Mouse (Mus musculus): Measurements from ENCODE around the gene Il18. TPM values are rescaled to one million over a fixed set of nuclear protein-coding genes. Genes with fewer than 3 reads are reported as not detected.

The Il18 gene
- polyA plus RNA-seq, 1 experiment from 2014 or later = 2.4 TPM

GRCm38 (mm10) chr9:50601536-50601935, 46.9 kb downstream of the Il18 start:
- WGBS = 93% methylated on average over 6 of the region's 6 CpGs
- H3K4me1 ChIP-seq (ENCODE audit: control insufficient read depth, insufficient read depth, low read length) = peaks cover 3% of the 10 kb centered on the region; the same call in 1 of the 2 replicates
- ATAC-seq (replicated peaks; ENCODE audit: insufficient number of reproducible peaks, low FRiP score, low TSS enrichment, low read depth) (no peak), DNase-seq (ENCODE audit: low spot score) (no peak)
- H3K4me3 ChIP-seq (ENCODE audit: low read depth, low read length) = no peak overlapping the region
- H3K27me3 ChIP-seq (ENCODE audit: control insufficient read depth, insufficient read depth, low read length) = no peaks in the 10 kb centered on the region
- H3K9me3 ChIP-seq (replicated peaks; ENCODE audit: control insufficient read depth, low read length) = no peaks in the 10 kb centered on the region
- H3K36me3 ChIP-seq (replicated peaks; ENCODE audit: control insufficient read depth, insufficient read depth, low read depth, low read length) = peaks cover 7% of the 10 kb centered on the region
- no peak overlapping the region for H3K27ac ChIP-seq (replicated peaks; ENCODE audit: low read depth, low read length)
- no peak overlapping the region for H3K9ac ChIP-seq (replicated peaks; ENCODE audit: low read length)
- H3K4me2 ChIP-seq (ENCODE audit: low read depth, low read length) = no peak overlapping the region

GRCm38 (mm10) chr9:50602055-50602845, 47.6 kb downstream of the Il18 start:
- WGBS = 85% methylated on average over 7 of the region's 7 CpGs
- ATAC-seq (replicated peaks; ENCODE audit: insufficient number of reproducible peaks, low FRiP score, low TSS enrichment, low read depth) (no peak), DNase-seq (ENCODE audit: low spot score) (no peak)
- no peaks in the 10 kb centered on the region for H3K27me3 ChIP-seq (ENCODE audit: control insufficient read depth, insufficient read depth, low read length)
- no peaks in the 10 kb centered on the region for H3K9me3 ChIP-seq (replicated peaks; ENCODE audit: control insufficient read depth, low read length)
- H3K9ac ChIP-seq (replicated peaks; ENCODE audit: low read length) = 0 out of 2 replicates have a peak overlapping the region, but pooled peaks have one; percentile 2
- peak overlapping the region; percentile 87 for H3K4me3 ChIP-seq (ENCODE audit: low read depth, low read length)
- H3K36me3 ChIP-seq (replicated peaks; ENCODE audit: control insufficient read depth, insufficient read depth, low read depth, low read length) = peaks cover 3% of the 10 kb centered on the region
- H3K27ac ChIP-seq (replicated peaks; ENCODE audit: low read depth, low read length) = no peak overlapping the region
- H3K4me2 ChIP-seq (ENCODE audit: low read depth, low read length) = peak overlapping the region; percentile 60
- peaks cover 3% of the 10 kb centered on the region; the same call in 1 of the 2 replicates for H3K4me1 ChIP-seq (ENCODE audit: control insufficient read depth, insufficient read depth, low read length)

DNA sequence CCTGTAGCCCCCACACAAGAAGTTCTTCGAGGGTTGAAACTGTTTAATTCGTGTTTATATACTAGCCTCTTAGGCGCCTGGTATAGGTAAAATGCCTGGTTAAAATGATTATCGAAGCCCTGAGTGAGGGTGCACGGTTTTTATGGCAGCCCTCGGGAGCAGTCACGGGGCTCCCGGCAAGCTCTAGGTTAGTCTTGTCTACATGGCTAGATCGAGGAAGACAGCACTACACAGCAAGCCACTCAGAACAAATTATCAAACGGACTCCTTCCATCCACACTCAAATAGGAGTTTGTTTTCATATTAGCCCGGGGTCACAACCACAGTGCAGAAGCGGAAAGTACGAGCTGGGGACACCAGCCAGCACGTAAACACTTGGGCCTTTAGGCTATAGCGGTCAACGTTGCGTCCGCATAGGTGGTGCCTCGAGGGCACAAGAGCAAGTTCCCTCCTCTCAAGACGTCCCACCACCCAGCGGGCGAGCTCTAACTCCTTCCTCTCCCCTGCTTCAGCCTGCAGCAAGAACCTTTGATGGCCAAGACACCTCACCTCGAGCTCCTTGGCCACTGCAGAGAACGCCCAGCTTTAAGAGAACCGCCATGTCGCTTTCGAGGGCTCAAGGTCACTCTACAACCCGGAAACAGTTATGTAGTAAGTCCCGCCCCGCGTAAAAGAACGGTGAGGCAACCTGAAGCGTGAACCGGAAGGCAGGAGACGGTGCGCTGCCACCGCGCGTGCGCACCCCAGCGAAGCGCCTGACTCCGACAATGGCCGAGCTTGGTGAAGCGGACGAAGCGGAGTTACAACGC, 48.8 kb downstream of the Il18 start, which contains the start of the genes Sdhd and Timm8b:
Gene Sdhd, minus strand, starts transcription at position 624 of the 809 bp plus-strand sequence.
Gene Timm8b, plus strand, starts transcription at position 722 of the 809 bp plus-strand sequence.
- peak within 1 kb of the TSS; percentile 64 for H3K4me2 ChIP-seq (ENCODE audit: low read depth, low read length)
- H3K27ac ChIP-seq (replicated peaks; ENCODE audit: low read depth, low read length) = peak within 1 kb of the TSS; percentile 70
- DNase-seq (ENCODE audit: low spot score) (peak; percentile 98), ATAC-seq (replicated peaks; ENCODE audit: insufficient number of reproducible peaks, low FRiP score, low TSS enrichment, low read depth) (peak; percentile 96)
- WGBS = under 1% methylated on average over 48 of the region's 48 CpGs
- peaks cover 3% of the 10 kb centered on the region; the same call in 1 of the 2 replicates for H3K4me1 ChIP-seq (ENCODE audit: control insufficient read depth, insufficient read depth, low read length)
- H3K27me3 ChIP-seq (ENCODE audit: control insufficient read depth, insufficient read depth, low read length) = no peaks in the 10 kb centered on the region
- peak within 1 kb of the TSS; percentile 85 for H3K9ac ChIP-seq (replicated peaks; ENCODE audit: low read length)
- peak within 1 kb of the TSS; percentile 87 for H3K4me3 ChIP-seq (ENCODE audit: low read depth, low read length)
- H3K9me3 ChIP-seq (replicated peaks; ENCODE audit: control insufficient read depth, low read length) = no peaks in the 10 kb centered on the region
- H3K36me3 ChIP-seq (replicated peaks; ENCODE audit: control insufficient read depth, insufficient read depth, low read depth, low read length) = peaks cover 3% of the 10 kb centered on the region

DNA sequence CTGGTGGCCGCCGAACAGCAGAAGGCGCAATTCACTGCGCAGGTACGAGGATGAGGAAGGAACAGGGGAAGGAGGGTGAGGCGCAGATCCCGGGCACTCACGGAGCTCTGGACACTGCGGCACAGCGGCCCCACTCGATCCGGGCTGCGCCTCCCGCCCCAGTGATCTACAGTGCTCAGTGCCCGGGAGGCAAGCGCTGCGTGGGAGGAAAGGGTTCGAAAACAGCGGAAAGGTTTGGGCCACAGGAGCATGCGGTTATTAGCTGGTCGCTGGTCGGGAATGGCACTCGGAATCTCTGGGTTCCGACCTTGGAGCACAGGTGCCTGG, 49.3 kb downstream of the Il18 start:
- Histone ChIP-seq H3K27me3 (ENCODE audit: control insufficient read depth, insufficient read depth, low read length) (no peaks in the 10 kb centered on the region), H3K4me1 (ENCODE audit: control insufficient read depth, insufficient read depth, low read length) (peaks cover 3% of the 10 kb centered on the region; the same call in 1 of the 2 replicates), H3K27ac (replicated peaks; ENCODE audit: low read depth, low read length) (peak overlapping the region; percentile 70), H3K9me3 (replicated peaks; ENCODE audit: control insufficient read depth, low read length) (no peaks in the 10 kb centered on the region), H3K4me2 (ENCODE audit: low read depth, low read length) (peak overlapping the region; percentile 64), H3K36me3 (replicated peaks; ENCODE audit: control insufficient read depth, insufficient read depth, low read depth, low read length) (no peaks in the 10 kb centered on the region; the same call in none of the 2 replicates), H3K9ac (replicated peaks; ENCODE audit: low read length) (peak overlapping the region; percentile 85), H3K4me3 (ENCODE audit: low read depth, low read length) (peak overlapping the region; percentile 87)
- under 1% methylated on average over 24 of the region's 24 CpGs for WGBS
- DNase-seq (ENCODE audit: low spot score) (no peak), ATAC-seq (replicated peaks; ENCODE audit: insufficient number of reproducible peaks, low FRiP score, low TSS enrichment, low read depth) (peak; percentile 84)

GRCm38 (mm10) chr9:50604338-50604737, 49.7 kb downstream of the Il18 start:
- Histone ChIP-seq H3K36me3 (replicated peaks; ENCODE audit: control insufficient read depth, insufficient read depth, low read depth, low read length) (no peaks in the 10 kb centered on the region; the same call in none of the 2 replicates), H3K4me2 (ENCODE audit: low read depth, low read length) (peak overlapping the region; percentile 64), H3K27ac (replicated peaks; ENCODE audit: low read depth, low read length) (peak overlapping the region; percentile 70), H3K27me3 (ENCODE audit: control insufficient read depth, insufficient read depth, low read length) (no peaks in the 10 kb centered on the region), H3K9ac (replicated peaks; ENCODE audit: low read length) (peak overlapping the region; percentile 85), H3K4me1 (ENCODE audit: control insufficient read depth, insufficient read depth, low read length) (peaks cover 3% of the 10 kb centered on the region; the same call in 1 of the 2 replicates), H3K9me3 (replicated peaks; ENCODE audit: control insufficient read depth, low read length) (no peaks in the 10 kb centered on the region), H3K4me3 (ENCODE audit: low read depth, low read length) (peak overlapping the region; percentile 87)
- ATAC-seq (replicated peaks; ENCODE audit: insufficient number of reproducible peaks, low FRiP score, low TSS enrichment, low read depth) (no peak), DNase-seq (ENCODE audit: low spot score) (peak; percentile 1)
- 5% methylated on average over 6 of the region's 6 CpGs for WGBS

DNA sequence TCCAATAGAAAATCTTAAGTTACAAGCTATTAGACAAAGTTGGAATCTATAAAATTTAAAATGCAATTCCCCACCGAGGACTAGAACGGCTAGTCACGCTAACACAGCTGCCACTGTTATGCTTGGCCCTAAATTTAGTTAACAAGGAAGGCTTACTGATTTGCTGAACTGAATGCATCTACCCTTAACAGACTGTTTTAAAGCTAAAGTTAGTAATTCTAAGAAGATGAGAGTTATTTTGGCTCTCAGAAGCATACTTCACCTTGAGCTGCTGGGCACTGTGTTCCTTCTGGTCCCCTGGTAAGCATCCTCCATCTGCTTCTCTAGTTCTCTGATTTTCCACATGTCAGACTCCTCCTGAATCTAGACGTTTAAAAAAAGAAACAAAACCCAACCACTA, 57.5 kb downstream of the Il18 start:
- 91% methylated on average over 4 of the region's 4 CpGs for WGBS
- H3K9ac ChIP-seq (replicated peaks; ENCODE audit: low read length) = no peak overlapping the region
- no peaks in the 10 kb centered on the region for H3K9me3 ChIP-seq (replicated peaks; ENCODE audit: control insufficient read depth, low read length)
- H3K4me2 ChIP-seq (ENCODE audit: low read depth, low read length) = no peak overlapping the region
- H3K27me3 ChIP-seq (ENCODE audit: control insufficient read depth, insufficient read depth, low read length) = no peaks in the 10 kb centered on the region
- ATAC-seq (replicated peaks; ENCODE audit: insufficient number of reproducible peaks, low FRiP score, low TSS enrichment, low read depth) (no peak), DNase-seq (ENCODE audit: low spot score) (no peak)
- no peak overlapping the region for H3K27ac ChIP-seq (replicated peaks; ENCODE audit: low read depth, low read length)
- no peaks in the 10 kb centered on the region; the same call in 1 of the 2 replicates for H3K4me1 ChIP-seq (ENCODE audit: control insufficient read depth, insufficient read depth, low read length)
- H3K36me3 ChIP-seq (replicated peaks; ENCODE audit: control insufficient read depth, insufficient read depth, low read depth, low read length) = no peaks in the 10 kb centered on the region; the same call in none of the 2 replicates
- H3K4me3 ChIP-seq (ENCODE audit: low read depth, low read length) = no peak overlapping the region

DNA sequence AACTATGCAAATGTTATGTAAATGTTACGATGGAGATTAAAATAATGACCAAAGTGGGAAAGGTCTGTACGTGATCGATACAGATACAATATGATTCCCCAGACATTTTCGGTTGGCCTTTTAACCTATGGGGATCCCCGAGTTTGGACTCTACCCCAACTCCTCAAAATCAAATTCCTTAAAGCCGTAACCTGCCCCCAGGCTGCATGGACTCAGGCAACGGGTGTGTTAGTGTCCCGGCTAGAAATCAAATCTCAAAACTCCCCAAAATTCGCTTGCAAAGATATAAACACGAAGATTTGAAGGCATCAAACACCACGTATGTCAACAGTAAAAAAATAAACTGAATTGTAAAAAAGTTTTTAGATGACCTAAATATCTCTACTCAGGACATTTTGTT, 61.5 kb downstream of the Il18 start:
- Histone ChIP-seq H3K9me3 (replicated peaks; ENCODE audit: control insufficient read depth, low read length) (no peaks in the 10 kb centered on the region), H3K27me3 (ENCODE audit: control insufficient read depth, insufficient read depth, low read length) (no peaks in the 10 kb centered on the region), H3K36me3 (replicated peaks; ENCODE audit: control insufficient read depth, insufficient read depth, low read depth, low read length) (no peaks in the 10 kb centered on the region; the same call in 1 of the 2 replicates), H3K4me3 (ENCODE audit: low read depth, low read length) (peak overlapping the region; percentile 99), H3K4me2 (ENCODE audit: low read depth, low read length) (peak overlapping the region; percentile 68), H3K4me1 (ENCODE audit: control insufficient read depth, insufficient read depth, low read length) (no peaks in the 10 kb centered on the region; the same call in 1 of the 2 replicates), H3K27ac (replicated peaks; ENCODE audit: low read depth, low read length) (no peak overlapping the region), H3K9ac (replicated peaks; ENCODE audit: low read length) (peak overlapping the region; percentile 93)
- ATAC-seq (replicated peaks; ENCODE audit: insufficient number of reproducible peaks, low FRiP score, low TSS enrichment, low read depth) = no peak
- no peak for DNase-seq (ENCODE audit: low spot score)
- WGBS = 36% methylated on average over 11 of the region's 11 CpGs

Measured in embryonic facial prominence, embryonic 11.5 days (tissue).